In genomic region chr1:181052898-181053297, GRCm38 (mm10) we compare ENCODE assay signal across 45 mouse cellular contexts. TPM values are rescaled to one million over a fixed set of nuclear protein-coding genes. Genes with fewer than 3 reads are reported as not detected.
"Had no signal": no experiment of that assay in that cellular context is flagged by ENCODE, and none has a peak within 500 bp of the region (broad histone marks: within the 10 kb centered on the region; RNA-seq: fewer than 3 reads in every experiment).

No protein-coding gene starts in this region.

- H3K27me3 ChIP-seq: limb, embryonic 12.5 days; limb, embryonic 13.5 days; limb, embryonic 15.5 days; liver, embryonic 12.5 days; liver, embryonic 13.5 days; lung, embryonic 15.5 days; midbrain, embryonic 12.5 days; midbrain, embryonic 13.5 days; midbrain, embryonic 15.5 days had no signal

- DNase-seq: left cerebral cortex, postnatal 4 days; liver; liver, embryonic 13.5 days; liver, postnatal 0 days; lung, adult 18-20 months; lung, adult 2 months; lung, embryonic 14.5 days; lung, postnatal 10 days; lung, postnatal 14 days; lung, postnatal 36 days; lung, postnatal 4 days; midbrain, embryonic 14.5 days had no signal

- H3K4me1 ChIP-seq: limb, embryonic 10.5 days; limb, embryonic 12.5 days; limb, embryonic 13.5 days; limb, embryonic 15.5 days; liver, embryonic 12.5 days; liver, embryonic 13.5 days; liver, embryonic 15.5 days; lung, embryonic 15.5 days; midbrain, embryonic 10.5 days; midbrain, embryonic 12.5 days; midbrain, embryonic 13.5 days; midbrain, embryonic 15.5 days had no signal

- H3K9ac ChIP-seq: limb, embryonic 12.5 days; limb, embryonic 13.5 days; limb, embryonic 15.5 days; liver, embryonic 12.5 days; liver, embryonic 13.5 days; liver, embryonic 14.5 days; liver, embryonic 15.5 days; liver, postnatal 0 days; lung, embryonic 14.5 days; lung, embryonic 15.5 days; midbrain, embryonic 12.5 days; midbrain, embryonic 13.5 days; midbrain, embryonic 15.5 days had no signal

- H3K36me3 ChIP-seq: limb, embryonic 10.5 days; limb, embryonic 12.5 days; limb, embryonic 13.5 days; limb, embryonic 15.5 days; liver, embryonic 12.5 days; liver, embryonic 13.5 days; liver, embryonic 15.5 days; lung, embryonic 15.5 days; midbrain, embryonic 10.5 days; midbrain, embryonic 12.5 days; midbrain, embryonic 13.5 days; midbrain, embryonic 15.5 days had no signal

- H3K27ac ChIP-seq: limb, embryonic 10.5 days; limb, embryonic 12.5 days; limb, embryonic 13.5 days; limb, embryonic 15.5 days; liver, embryonic 12.5 days; liver, embryonic 13.5 days; liver, embryonic 14.5 days; liver, embryonic 15.5 days; lung, embryonic 15.5 days; macrophage; midbrain, embryonic 10.5 days; midbrain, embryonic 12.5 days; midbrain, embryonic 13.5 days; midbrain, embryonic 15.5 days had no signal

- H3K9me3 ChIP-seq: limb, embryonic 10.5 days; limb, embryonic 12.5 days; limb, embryonic 13.5 days; limb, embryonic 15.5 days; liver, embryonic 12.5 days; liver, embryonic 13.5 days; liver, embryonic 15.5 days; lung, embryonic 15.5 days; midbrain, embryonic 10.5 days; midbrain, embryonic 12.5 days; midbrain, embryonic 13.5 days; midbrain, embryonic 15.5 days had no signal

- H3K4me3 ChIP-seq: limb, embryonic 10.5 days; limb, embryonic 12.5 days; limb, embryonic 13.5 days; limb, embryonic 15.5 days; liver, embryonic 12.5 days; liver, embryonic 13.5 days; liver, embryonic 15.5 days; lung, embryonic 15.5 days; megakaryocyte, embryonic 14.5 days; midbrain, embryonic 10.5 days; midbrain, embryonic 12.5 days; midbrain, embryonic 13.5 days; midbrain, embryonic 15.5 days; myocyte had no signal

RNA-seq across cellular contexts. Expression of gene 9130409I23Rik, which starts 1.9 kb away (rescaled TPM):
- total RNA-seq: left cerebral cortex, adult 8-10 months; left cerebral cortex, postnatal 10 days; left cerebral cortex, postnatal 14 days; left cerebral cortex, postnatal 25 days; left cerebral cortex, postnatal 36 days; left cerebral cortex, postnatal 4 days; megakaryocyte progenitor cell, adult 5-6 weeks; megakaryocyte, adult 5-6 weeks; megakaryocyte-erythroid progenitor cell, adult 5-6 weeks; midbrain, postnatal 0 days; monocyte, adult 5-6 weeks had no signal
- polyA plus RNA-seq: limb, embryonic 10.5 days; limb, embryonic 11.5 days; limb, embryonic 12.5 days; limb, embryonic 13.5 days; limb, embryonic 14.5 days; limb, embryonic 15.5 days; liver, embryonic 11.5 days; liver, embryonic 13.5 days; lung, adult 2 months; lung, embryonic 15.5 days; lung, embryonic 16.5 days; lung, postnatal 0 days; macrophage; midbrain, embryonic 10.5 days; midbrain, embryonic 11.5 days; midbrain, embryonic 12.5 days; midbrain, embryonic 14.5 days; midbrain, embryonic 15.5 days; midbrain, embryonic 16.5 days; midbrain, postnatal 0 days; myocyte; neural tube, embryonic 11.5 days had no signal

RNA-seq across cellular contexts. Expression of gene Ephx1, which starts 32.2 kb away (rescaled TPM):
- total RNA-seq: megakaryocyte-erythroid progenitor cell, adult 5-6 weeks had no signal
